Mouse (Mus musculus): ENCODE results near the gene Mrpl3. TPM values are rescaled to one million over a fixed set of nuclear protein-coding genes. Genes with fewer than 3 reads are reported as not detected.

Gene Mrpl3
- 75.0 and 82.0 TPM in 2 replicates for polyA plus RNA-seq (2021; fragmentation: Nextera tagmentation)
- long read RNA-seq, experiment 1, transcript Mrpl3-201 (10 exons, 3,972 nt): major isoform, 122 of 155 reads
- long read RNA-seq, experiment 1, transcript Mrpl3-205 (9 exons, 2,309 nt): minor isoform, 12 of 155 reads
- long read RNA-seq, experiment 1, partial matches to known transcripts: 8 of 155 reads
- long read RNA-seq, experiment 1, other reads (novel, unspliced or antisense): 13 of 155 reads
- long read RNA-seq, experiment 2, transcript Mrpl3-201 (10 exons, 3,972 nt): major isoform, 256 of 363 reads
- long read RNA-seq, experiment 2, transcript Mrpl3-205 (9 exons, 2,309 nt): minor isoform, 75 of 363 reads
- long read RNA-seq, experiment 2, partial matches to known transcripts: 6 of 363 reads
- long read RNA-seq, experiment 2, other reads (novel, unspliced or antisense): 23 of 363 reads

DNA sequence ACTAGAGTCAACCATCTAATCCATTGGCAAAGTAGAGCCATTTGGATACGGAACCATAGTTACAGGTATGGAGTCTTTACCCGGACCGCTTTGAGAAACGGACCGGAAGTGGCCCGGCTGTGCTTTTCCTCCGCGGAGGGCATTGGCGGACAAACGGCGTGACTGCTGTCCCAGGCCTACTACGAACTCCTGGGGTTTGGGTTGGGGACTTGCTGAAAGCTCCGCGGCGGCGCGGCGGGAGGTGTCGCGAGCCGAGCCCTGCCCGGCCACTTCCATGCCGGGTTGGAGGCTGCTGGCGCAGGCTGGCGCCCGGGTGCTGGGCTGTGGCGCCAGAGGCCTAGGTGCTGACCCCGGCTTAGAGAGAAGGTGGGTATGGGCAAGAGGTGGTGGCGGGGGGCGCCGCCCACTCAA lies at the start of gene Mrpl3:
TSS of gene Mrpl3 (plus strand) at position 93 of the 411 bp plus-strand sequence.

Other genes starting within 250 kb of the Mrpl3 start
- gene Nudt16, start 78.6 kb downstream of the Mrpl3 start, polyA plus RNA-seq (2021; fragmentation: Nextera tagmentation): 30.7 and 32.1 TPM in 2 replicates
- not detected in 2 replicates for gene 1700080E11Rik, start 91.9 kb downstream of the Mrpl3 start, polyA plus RNA-seq (2021; fragmentation: Nextera tagmentation)